Mouse (Mus musculus) WW6 (cell line): ENCODE measurements at regions not wholly inside any gene's neighbourhood (a gene's known extent, or its start where the extent isn't known, plus 50 kb on each side); places are given as distances from the start of the nearest gene placed in this dataset.

Experiments used
- DNase-seq: peaks from one replicate; pipeline ENCODE4 v3.0.0-alpha.2; 2013; ENCODE audit warnings: low read depth, low spot score

GRCm38 (mm10) chr11:64579826-64580225, 143.4 kb upstream of the F930015N05Rik start:
- DNase-seq: no peak

GRCm38 (mm10) chr11:64586056-64586455, 149.6 kb upstream of the F930015N05Rik start:
- DNase-seq: no peak

- DNase-seq: no peak
These were observed 150.7 kb upstream of the F930015N05Rik start for GRCm38 (mm10) chr11:64587034-64587710.

GRCm38 (mm10) chr11:64587751-64588600, 151.5 kb upstream of the F930015N05Rik start:
- DNase-seq: no peak

- no peak for DNase-seq
These were observed 152.1 kb upstream of the F930015N05Rik start for GRCm38 (mm10) chr11:64588601-64588989.

- DNase-seq: no peak
These were observed 152.6 kb upstream of the F930015N05Rik start for GRCm38 (mm10) chr11:64589026-64589425.

GRCm38 (mm10) chr11:64590091-64590490, 153.6 kb upstream of the F930015N05Rik start:
- DNase-seq: no peak

GRCm38 (mm10) chr11:64592253-64592652, 155.8 kb upstream of the F930015N05Rik start:
- no peak for DNase-seq

GRCm38 (mm10) chr11:64597305-64597704, 160.9 kb upstream of the F930015N05Rik start:
- no peak for DNase-seq

- no peak for DNase-seq
These were observed 162.7 kb upstream of the F930015N05Rik start for GRCm38 (mm10) chr11:64599178-64599577.

GRCm38 (mm10) chr11:64600201-64601102, 164.0 kb upstream of the F930015N05Rik start:
- DNase-seq: peak; percentile 5

GRCm38 (mm10) chr11:64609043-64609442, 172.6 kb upstream of the F930015N05Rik start:
- DNase-seq: no peak

- DNase-seq: no peak
These were observed 174.3 kb upstream of the F930015N05Rik start for GRCm38 (mm10) chr11:64610724-64611123.

- DNase-seq: no peak
These were observed 178.7 kb upstream of the F930015N05Rik start for GRCm38 (mm10) chr11:64615140-64615539.

GRCm38 (mm10) chr11:64618631-64619385, 182.4 kb upstream of the F930015N05Rik start:
- DNase-seq: no peak

- no peak for DNase-seq
These were observed 190.7 kb upstream of the F930015N05Rik start for GRCm38 (mm10) chr11:64627180-64627579.

GRCm38 (mm10) chr11:64640947-64641346, 204.5 kb upstream of the F930015N05Rik start:
- no peak for DNase-seq

- no peak for DNase-seq
These were observed 206.7 kb upstream of the F930015N05Rik start for GRCm38 (mm10) chr11:64643171-64643570.

GRCm38 (mm10) chr11:64647938-64648337, 211.5 kb upstream of the F930015N05Rik start:
- no peak for DNase-seq

GRCm38 (mm10) chr11:64650571-64651282, 214.3 kb upstream of the F930015N05Rik start:
- no peak for DNase-seq
